Mouse (Mus musculus): ENCODE data around the gene Slc2a9.

- TF ChIP-seq CTCF (IDR thresholded peaks at IDR 0.05; ENCODE audit: control insufficient read depth, insufficient read depth, insufficient read length) (no peak), MYOD1 (IDR thresholded peaks at IDR 0.05; ENCODE audit: control insufficient read depth, insufficient read length, low read depth) (no peak), MAX (IDR thresholded peaks at IDR 0.05) (no peak), FOSL1 (IDR thresholded peaks at IDR 0.05; ENCODE audit: insufficient read depth, low read length, poor library complexity, severe bottlenecking) (no peak)
Observed at GRCm38 (mm10) chr5:38364396-38364795, 138.5 kb downstream of the Slc2a9 start.
